Mouse (Mus musculus): ENCODE results near the gene Ecm2. TPM values are rescaled to one million over a fixed set of nuclear protein-coding genes. Genes with fewer than 3 reads are reported as not detected.

The Ecm2 gene
- total RNA-seq (2021): 10 to 100 TPM; 14.2 to 14.5 TPM

DNA sequence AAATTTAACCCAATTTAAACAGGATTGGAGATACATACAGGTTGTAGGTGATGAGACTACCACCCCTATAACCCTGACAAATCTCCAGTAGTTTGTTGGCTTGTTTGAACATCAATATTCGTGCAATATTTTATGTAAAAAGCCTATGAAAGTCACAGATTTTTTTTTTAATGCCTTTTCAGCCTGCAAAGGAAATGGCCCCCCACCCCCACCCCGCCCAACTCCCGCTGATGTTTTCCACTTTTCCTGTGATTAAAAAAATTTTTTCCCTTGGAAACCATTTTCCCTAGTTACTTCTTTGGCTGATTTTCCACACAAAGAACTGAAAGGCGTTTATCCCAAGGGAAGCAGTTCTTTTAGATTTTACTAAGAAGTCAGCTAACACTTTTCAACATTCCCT lies at the start of gene Ecm2:
Gene Ecm2, plus strand, starts transcription at position 301 of the 400 bp plus-strand sequence.
- DNase-seq: no peak
- intact Hi-C loops (cut with DNase I): loop anchor here (2.0 kb wide), 1 partner anchor 44 kb away; no protein-coding TSS in a partner anchor

- intact Hi-C loops (cut with DNase I): loop anchor here (2.0 kb wide), 1 partner anchor 45 kb away; the partner anchor contains the start of gene Ecm2
- DNase-seq: peak in 1 of 2 experiments; percentile 36
Measured at GRCm38 (mm10) chr13:49460276-49460675, 44.3 kb upstream of the Ecm2 start.

DNA sequence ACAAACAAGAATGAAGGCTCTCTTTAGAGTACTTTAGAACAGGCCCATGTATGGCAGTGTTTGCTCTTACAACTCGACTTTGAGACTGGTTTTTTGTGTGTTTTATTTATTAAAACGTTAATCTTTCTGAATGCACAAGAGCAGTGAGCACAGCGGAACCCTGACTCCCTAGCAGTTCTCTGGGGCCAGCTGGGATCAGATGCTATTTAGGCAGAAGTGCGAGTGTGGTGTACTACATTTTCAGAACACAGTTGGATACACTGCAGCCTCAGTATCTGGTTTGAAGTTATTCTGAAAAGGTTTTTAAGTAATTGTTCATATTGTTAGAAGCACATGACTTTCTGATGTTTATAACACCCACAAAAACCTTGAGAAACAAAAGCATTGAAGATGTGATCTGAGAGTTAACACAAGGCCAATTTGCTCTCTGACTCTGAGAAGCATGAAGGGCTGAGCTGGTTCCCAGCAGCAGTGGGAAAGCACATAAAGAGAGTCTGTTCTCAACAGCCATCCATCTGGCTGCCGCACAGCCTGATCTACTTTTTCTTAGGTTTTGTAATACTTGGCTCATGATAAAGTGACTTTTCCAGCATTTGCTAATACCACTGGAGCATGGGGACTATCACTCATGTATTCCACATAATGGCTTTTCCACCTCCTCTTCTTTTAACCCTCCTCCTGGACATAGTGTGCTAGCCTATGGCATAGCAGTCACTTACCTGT lies 43.8 kb upstream of the Ecm2 start:
- intact Hi-C loops (cut with DNase I): loop anchor here (2.0 kb wide), 1 partner anchor 44 kb away; the partner anchor contains the start of gene Ecm2
- DNase-seq: no peak

DNA sequence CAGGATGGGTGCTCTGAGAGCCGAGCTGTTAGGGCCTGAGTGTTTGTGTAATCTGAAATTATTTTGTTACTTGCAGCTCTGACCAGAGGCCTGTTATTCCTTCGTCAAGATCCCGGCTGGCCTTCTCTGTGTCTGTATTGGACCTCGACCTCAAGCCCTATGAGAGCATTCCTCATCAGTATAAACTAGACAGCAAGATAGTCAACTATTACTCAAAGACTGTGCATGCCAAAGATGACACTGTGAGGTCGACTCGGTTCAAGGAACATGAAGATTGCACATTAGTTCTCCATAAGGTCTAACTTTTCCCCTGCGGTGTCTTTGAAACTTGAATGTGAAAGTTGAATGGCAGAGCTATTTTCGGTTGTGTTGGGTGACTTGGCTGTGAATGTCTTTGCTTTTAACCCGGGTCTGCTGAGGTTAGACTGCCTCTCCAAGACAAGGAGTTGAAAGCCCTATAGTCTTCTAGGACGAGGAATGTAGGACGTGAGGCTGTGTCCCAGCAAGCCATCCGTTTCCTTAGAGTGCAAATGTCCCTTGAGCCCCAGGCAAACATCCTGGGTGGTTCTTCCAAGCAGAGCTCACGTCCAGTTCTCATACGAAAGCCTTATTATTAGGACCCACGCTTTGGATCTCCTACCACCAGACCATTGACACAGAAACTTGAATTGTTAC lies 43.0 kb upstream of the Ecm2 start:
- intact Hi-C loops (cut with DNase I): loop anchor here (2.0 kb wide), 1 partner anchor 43 kb away; the partner anchor contains the start of gene Ecm2
- DNase-seq: peak in 1 of 2 experiments; percentile 43

GRCm38 (mm10) chr13:49462921-49463320 lies 41.7 kb upstream of the Ecm2 start:
- intact Hi-C loops (cut with DNase I): no loop called here
- no peak for DNase-seq

- intact Hi-C loops (cut with DNase I): no loop called here
- no peak for DNase-seq
Measured at GRCm38 (mm10) chr13:49465875-49466274, 38.7 kb upstream of the Ecm2 start.

DNA sequence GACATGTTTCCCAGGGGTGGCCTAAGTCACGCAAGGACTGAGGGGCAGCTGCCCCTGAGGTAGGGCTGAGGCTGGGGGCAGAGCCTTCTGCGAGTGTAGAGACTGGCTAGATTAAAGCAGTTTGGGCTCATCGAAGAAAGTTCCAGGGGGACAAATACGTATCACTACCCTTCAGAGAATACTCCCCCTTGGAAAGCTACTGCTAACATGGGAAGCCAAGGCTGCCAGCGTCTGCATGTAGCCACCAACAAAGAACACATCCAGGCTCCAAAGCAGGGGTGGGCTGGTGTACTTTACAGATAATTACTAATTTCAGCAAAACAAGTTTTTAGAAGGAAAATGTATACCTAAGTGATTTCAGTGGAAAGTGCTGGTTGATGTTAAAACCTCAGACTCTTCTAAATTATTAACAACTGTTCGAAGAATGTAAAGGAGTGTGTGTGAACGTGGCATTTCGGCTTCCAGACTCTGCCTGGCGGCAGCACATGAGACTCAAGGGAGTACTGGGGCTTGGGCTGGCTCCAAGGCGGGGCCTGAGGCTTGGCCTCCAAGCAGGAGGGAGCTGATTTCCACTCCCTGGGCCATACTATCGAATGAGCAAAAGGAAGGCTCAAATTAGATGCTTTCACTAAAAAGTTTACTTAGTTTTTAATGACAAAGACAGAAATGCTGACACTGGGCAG lies 38.1 kb upstream of the Ecm2 start:
- intact Hi-C loops (cut with DNase I): no loop called here
- peak; percentile 74 to 76 for DNase-seq

DNA sequence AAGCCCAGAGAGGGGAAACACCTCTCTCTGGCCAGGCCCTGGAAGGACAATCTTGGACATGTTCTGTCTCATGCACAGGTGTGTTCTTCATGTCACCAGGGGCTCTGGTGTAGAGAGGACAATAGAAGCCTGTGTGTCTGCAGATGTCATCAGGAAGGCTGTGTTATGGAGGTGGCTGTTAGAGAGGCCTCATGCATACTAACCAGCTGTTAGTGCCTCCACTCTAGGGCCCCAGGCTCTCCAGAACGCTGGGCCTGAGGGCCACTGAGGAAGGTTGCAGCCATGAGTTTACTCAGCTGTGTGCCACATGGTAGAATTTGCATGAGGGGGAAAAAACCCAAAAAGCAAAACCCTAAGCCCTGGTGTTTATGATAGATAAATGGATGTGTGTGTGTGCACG lies 37.0 kb upstream of the Ecm2 start:
- intact Hi-C loops (cut with DNase I): no loop called here
- no peak for DNase-seq

DNA sequence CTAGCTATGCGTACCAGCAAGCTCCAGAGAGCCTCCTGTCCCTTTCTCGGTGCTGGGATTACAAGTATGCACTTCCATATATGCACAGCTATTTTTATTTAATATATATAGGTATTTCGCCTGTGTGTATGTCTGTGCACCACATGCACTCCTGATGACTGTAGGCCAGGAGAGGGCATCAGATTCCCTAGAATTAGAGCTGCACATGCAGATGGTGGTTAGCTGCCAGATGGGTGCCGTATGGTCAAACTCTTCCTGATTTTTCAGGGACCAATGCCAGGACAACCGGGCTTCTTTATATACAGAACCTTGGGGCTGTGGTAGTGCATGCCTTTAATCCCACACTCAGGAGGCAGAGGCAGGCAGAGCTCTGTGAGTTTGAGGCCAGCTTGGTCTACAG lies 35.6 kb upstream of the Ecm2 start:
- no peak for DNase-seq
- intact Hi-C loops (cut with DNase I): no loop called here

DNA sequence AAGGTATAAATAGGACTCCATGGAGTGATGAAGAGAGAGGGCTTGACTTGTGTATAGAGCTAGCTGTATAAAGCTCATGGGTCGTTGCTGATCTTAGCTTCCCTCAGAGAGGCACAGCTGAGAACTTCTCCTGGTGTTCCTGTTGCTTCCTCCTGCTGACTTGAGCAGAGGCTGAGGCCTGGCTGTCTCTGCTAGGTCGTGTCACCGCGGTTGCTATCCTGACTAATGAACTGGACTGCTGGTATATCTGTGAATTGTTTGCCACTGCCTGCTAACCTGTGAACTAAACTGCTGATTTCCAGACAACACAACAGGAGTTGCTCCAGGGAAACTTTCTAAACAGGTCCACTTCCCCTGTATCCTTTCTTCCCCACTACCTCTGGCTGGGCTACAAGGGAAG lies 34.3 kb upstream of the Ecm2 start:
- intact Hi-C loops (cut with DNase I): no loop called here
- DNase-seq: no peak

- DNase-seq: peak; percentile 62 to 65
- intact Hi-C loops (cut with DNase I): no loop called here
Measured at GRCm38 (mm10) chr13:49470806-49471205, 33.8 kb upstream of the Ecm2 start.

GRCm38 (mm10) chr13:49471981-49472675 lies 32.5 kb upstream of the Ecm2 start:
- DNase-seq: no peak
- intact Hi-C loops (cut with DNase I): no loop called here

DNA sequence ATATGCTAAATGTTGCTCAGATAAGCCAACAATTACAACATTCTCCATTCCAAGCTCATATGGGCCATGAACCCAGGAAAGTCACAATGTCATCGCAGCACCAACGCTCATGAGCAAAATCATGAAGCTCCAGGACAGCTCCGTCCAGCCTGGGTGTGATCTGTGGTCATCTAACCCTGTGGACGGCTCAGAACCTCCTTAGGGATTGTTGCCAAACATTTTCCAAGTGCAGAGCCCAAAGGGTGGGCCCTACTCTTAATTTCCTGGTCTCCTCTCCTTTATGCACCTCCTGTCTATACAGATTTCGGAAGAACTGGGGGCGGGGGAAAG lies 32.0 kb upstream of the Ecm2 start:
- DNase-seq: no peak
- intact Hi-C loops (cut with DNase I): no loop called here

DNA sequence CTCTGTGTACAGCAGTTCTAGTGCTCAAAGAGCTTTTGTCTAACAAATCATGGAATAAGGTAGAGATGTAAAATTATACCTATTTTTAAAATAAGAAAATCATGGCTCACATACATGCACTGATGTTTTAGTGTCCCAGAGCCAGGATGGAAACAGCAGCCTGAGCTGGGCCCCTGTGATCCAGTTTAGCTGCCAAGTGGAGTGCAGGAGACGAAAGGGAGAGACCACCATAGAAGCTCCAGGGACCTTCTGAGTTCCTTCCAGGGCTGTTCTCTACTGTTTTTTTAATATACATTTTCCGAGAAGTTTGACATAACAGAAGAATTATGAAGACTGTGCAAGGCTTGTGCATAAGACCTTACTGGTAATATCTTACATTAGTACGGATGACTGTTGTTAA lies 26.7 kb upstream of the Ecm2 start:
- intact Hi-C loops (cut with DNase I): no loop called here
- no peak for DNase-seq

DNA sequence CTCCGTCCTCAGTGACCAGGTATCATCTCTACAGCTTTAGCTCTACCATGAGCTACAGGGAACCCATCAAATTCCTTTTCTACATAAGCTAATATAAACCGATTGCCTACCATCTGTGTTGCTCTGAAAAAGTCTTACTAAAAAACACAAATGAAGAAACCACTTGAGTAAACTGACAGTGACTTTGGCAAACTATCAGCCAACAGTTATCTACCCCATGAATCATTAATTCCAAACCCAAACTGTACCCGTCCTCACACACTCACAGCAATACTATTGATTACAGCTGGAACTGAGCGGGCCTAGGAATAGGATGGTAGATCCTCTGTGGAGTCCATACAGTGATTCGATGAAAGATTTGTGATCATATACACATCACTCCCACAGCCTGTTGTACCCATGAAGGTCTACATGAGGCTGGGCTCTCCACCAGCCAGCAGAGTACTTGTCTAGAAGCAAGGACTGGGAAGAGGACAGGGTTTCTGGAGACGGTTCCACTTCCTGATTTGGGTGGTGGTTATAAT lies 25.7 kb upstream of the Ecm2 start:
- intact Hi-C loops (cut with DNase I): no loop called here
- DNase-seq: no peak

DNA sequence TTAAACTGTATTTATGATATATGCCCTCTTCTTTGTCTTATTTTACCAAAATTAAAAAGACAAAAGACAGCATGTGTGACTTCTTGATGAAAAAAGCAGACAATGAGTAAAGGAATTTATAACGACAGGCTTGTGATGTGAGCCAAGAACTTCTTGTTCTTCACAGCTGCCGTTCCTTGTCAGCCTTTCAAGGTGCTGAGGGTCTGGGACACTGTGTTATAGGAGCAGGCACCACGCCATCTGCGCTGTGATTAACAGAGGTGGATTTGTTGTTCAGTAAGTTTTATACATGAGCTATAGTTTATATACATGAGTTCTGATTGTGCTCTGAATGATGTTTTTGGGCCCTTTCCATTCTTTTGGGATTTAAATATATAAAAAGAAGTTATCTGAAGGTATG lies 25.2 kb upstream of the Ecm2 start:
- intact Hi-C loops (cut with DNase I): no loop called here
- DNase-seq: peak; percentile 58 to 67

GRCm38 (mm10) chr13:49480057-49480456 lies 24.6 kb upstream of the Ecm2 start:
- peak; percentile 82 to 87 for DNase-seq
- intact Hi-C loops (cut with DNase I): loop anchor here (2.0 kb wide), 1 partner anchor 23 kb away; no protein-coding TSS in a partner anchor

DNA sequence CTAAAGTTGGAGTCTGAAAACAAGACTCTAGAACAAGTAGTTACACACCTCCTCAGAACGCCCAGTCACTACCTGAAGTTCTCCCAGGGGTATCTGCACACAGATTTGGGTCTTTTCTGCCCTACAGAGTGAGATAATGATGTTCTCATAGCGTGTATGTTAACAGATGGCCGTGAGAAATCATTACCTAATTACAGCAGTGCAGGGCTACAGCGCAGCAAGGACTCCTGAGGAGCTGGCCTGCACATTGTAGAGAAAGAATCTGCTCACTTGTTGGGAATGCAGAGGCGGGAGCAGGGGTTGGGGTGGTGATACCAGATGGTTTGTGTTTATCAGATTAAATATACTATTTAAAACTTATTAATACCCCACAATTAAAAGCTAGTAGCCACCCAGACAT lies 24.1 kb upstream of the Ecm2 start:
- intact Hi-C loops (cut with DNase I): loop anchor here (2.0 kb wide), 1 partner anchor 22 kb away; no protein-coding TSS in a partner anchor
- DNase-seq: peak in 1 of 2 experiments; percentile 58

DNA sequence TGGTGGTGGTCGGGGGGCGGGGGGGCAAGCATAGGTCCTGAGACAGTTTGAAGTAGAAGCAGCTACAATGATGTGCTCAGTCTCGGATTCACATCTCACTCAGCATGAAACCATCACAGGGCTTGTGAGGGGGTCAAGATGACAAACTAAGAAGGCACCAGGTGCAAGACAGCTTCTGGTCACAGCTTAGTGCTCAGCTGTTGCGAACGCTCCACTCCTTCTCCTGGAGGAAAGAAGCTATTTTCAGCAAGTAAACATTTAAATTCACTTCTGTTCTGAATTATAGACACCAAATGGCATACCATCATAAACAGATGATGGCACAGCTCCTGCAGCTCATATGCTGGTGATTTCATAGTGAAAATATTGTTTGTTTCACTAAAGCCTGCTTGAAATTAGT lies 19.2 kb upstream of the Ecm2 start:
- intact Hi-C loops (cut with DNase I): no loop called here
- no peak for DNase-seq

Data from heart, postnatal 36 days (tissue).